Mouse (Mus musculus) R1 (cell line): ENCODE measurements around the gene Pxylp1.
A peak's percentile ranks its signal among the peaks of the same experiment; 100 is the strongest.

Experiments
- DNase-seq: peaks from one replicate; pipeline ENCODE4 v3.0.0-alpha.2; 2018; ENCODE audit warnings: low read depth, low spot score

Pxylp1 gene

DNA sequence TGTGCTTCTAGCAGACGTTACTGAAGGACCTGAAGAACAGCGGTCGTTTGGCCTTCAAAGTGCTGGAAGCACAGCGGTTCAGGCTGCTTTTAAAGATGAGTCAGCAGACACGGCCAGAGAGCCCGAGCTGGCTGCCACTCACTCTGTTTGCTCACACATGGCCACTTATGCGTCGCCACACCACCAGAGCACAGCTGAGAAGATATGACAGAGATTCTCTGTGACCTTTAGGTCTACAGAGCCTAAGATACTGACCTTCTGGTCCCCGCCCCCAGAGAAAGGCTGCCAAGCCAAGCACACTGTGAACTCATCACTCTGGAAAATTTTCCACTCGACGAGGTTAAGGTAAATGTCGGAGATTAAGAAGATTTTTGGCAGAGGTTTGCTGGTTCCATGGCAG lies 68.4 kb downstream of the Pxylp1 start:
- DNase-seq, result peak; percentile 30

DNA sequence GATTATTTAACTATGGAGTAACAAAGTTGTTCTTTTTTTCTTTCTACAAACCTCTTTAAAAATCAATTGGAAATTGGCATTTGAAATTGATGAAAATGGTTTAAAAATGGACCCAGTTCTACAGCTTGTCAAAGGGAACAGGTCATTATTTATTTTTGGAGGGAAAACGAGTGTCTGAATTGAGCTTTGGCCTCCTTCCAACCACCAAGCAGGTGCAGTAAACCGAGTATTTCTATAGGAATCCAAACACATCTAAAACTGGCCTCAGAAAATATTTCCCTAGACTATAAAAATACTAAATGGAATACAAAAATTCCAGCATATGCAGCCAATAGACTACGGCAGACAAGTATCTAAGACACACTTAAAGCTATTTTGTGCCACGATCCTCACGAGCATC lies 68.9 kb downstream of the Pxylp1 start:
- DNase-seq, result no peak

DNA sequence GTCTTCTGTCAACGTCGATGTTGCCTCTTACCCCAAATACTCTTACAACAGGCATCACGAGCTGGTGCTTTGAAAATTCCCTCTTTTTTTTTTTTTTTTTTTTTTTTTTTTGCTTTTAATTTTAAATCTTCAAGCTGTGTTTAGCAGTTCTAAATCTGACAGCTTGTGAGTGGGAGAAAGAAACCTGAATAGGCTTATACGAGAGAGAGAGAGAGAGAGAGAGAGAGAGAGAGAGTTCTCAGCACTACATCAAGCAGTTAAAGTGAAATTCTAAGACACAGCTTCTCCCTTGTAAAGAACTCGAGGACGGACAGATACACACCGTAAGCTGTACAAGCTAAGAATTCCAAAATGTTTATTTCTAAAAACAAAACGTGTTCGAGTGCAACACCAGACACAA lies 69.5 kb downstream of the Pxylp1 start:
- no peak for DNase-seq

DNA sequence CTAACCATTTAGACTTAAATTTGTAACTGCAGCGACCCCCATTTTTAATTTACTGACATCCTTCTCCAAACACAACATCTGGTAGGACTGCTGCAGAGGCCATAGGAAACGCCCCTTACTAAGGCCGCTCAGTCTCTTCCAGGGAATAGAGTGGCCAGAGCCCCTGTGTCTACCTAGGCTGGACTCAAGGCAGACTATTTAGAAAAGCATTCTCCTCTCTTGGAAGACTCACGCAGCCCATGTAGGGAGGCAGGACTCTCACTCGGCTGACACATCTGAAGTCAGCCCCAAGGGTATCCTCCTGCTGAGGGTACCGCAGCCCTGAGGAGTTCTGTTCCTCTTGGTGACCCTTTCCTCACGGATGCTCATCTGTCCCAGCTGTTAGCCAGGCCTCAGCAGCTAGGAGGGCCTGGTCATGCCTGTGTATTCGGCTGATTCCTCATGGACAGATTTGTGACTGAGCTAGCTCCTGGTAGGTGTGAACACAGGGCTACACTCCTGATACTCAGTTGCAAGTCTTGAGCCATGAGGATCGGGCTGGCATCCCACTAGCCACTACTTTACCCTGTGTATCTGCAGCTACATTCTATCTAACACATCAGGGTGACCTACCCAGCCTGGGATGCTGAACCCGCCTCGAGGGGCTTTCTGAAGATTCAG lies 73.5 kb downstream of the Pxylp1 start:
- no peak for DNase-seq

DNA sequence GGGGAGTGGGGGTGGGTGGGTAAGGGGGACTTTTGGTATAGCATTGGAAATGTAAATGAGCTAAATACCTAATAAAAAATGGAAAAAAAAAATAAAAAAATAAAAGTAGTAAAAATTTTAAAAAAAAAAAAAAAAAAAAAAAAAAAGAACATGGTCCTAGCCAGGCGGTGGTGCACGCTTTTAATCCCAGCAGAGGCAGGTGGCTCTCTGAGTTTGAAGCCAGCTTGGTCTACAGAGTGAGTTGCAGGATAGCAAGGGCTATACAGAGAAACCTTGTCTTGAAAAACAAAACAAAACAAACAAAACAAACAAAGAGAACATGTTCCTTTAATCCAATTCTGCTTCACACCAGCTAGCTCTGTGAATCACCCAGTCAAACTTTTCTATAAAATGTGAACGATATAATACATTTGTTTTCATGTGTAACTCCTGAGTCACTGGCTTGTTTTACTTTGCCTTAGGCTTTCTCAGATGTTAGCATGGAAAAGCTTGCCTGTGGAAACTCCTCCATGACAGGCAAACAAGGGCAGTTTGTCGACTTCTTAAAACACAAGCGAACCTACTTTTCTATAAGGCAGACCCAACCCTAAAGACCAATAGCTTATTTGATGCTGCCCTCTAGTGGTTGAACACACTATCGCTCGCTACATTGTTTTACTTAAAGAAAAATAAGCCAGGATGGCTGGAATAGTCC lies 74.2 kb downstream of the Pxylp1 start:
- DNase-seq, result peak; percentile 85

GRCm38 (mm10) chr9:96811996-96812395 lies 80.5 kb downstream of the Pxylp1 start:
- DNase-seq, result no peak

DNA sequence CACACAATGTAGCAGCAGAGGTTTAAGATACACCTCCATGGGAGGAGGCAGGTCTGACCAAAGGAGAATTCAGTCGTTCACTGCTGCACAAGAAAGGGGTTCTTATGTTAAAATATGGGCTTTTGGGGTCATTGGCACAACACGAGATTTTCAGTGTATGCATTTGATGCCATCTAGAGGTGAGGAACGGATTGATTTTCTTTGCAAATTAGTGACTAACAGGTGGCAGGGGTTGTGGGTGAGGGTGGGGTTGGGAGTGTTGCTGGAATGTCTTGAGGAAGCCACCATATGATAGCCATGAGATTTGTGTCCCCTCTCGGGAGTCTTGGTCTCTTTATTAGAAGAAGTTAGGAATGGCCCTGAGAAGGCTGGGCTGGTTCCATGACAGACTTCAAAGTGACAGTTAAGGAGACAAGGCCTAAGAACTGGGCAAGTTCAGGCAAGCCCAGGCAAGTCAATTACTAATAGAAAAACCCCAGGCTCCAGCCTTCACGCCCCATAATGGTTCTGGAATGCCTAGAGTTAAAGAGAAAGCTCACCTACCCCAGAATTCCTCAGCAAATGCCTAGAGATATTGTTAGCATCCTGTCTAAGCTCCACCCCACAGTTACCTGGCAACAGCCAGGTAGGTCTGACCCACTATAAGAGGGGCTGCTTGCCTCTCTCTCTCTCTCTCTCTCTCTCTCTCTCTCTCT lies 92.2 kb downstream of the Pxylp1 start:
- peak; percentile 86 for DNase-seq

DNA sequence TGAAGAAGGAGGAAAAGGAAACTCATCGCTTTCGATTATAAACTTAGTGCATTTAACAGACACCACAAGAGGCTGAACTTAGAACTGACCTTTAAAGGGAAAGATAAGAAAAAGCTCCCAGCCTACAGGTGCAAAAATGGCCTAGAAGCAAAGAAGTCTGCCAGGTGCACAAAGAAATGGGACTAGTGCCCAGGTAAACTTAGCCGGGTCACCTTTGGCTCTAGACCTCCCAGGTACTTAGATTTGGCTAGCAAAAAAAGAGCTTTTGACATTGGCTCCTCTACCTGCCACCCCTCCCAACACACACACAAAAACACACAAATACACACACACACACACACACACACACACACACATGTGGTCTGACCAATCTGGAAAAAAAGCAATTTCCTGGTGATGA lies 95.2 kb downstream of the Pxylp1 start:
- no peak for DNase-seq

DNA sequence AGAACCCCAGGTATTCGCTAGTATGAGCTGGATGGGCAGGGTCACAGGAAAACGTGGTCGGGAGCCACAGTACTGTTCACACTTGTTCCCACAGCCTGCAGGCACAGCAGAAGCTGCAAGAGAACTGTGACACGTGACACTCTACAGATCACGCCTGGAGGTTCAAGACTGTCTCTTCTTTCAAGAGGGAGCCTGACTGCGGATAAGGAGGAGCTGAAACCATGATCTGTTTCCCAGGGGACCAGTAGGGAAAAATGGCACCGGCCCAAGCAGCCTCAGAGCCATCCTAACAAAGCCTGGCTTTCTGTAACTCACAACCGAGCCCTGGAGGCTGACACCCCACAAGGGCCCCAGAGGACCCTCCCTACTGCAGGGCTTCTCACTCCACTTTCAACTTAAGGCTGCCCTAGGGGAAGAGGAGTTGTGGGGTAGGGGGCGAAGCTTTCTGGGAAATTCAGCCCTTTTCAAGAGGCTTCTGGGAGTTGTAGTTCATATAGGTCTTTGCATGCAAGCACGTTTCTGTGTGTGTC lies 97.0 kb downstream of the Pxylp1 start:
- peak; percentile 81 for DNase-seq

GRCm38 (mm10) chr9:96794601-96795000 lies 97.9 kb downstream of the Pxylp1 start:
- DNase-seq, result no peak

GRCm38 (mm10) chr9:96792543-96792942 lies 99.9 kb downstream of the Pxylp1 start:
- DNase-seq, result no peak

DNA sequence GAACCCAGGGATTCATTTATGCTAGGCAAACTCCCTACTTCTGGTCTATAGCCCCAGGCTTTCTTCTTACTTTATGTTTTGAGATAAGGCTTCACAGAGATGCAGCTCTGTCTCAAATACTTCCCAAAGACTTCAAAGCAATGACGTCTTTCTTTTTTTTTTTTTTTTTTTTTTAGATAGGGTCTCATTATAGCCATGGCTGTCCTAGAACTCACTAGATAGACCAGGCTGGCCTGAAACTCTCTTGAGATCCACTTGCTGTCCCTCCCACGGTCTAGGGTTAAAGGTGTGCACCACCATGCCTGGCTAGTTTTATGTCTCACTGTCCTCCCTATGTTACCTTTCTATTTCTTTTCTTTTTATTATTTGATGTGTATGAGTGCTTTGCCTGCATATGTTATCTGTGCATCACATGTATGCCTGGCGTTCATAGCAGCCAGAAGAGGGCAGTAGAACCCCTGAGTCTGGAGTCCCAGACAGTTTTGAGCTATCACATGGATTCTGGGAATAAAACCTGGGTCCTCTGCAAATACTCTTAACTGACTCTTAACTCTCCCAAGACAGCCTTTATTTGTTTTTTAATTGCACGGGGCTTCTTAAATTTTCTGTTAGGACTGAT lies 102.0 kb downstream of the Pxylp1 start:
- peak; percentile 85 for DNase-seq

- DNase-seq, result no peak
Measured at GRCm38 (mm10) chr9:96789906-96790305, 102.6 kb downstream of the Pxylp1 start.

DNA sequence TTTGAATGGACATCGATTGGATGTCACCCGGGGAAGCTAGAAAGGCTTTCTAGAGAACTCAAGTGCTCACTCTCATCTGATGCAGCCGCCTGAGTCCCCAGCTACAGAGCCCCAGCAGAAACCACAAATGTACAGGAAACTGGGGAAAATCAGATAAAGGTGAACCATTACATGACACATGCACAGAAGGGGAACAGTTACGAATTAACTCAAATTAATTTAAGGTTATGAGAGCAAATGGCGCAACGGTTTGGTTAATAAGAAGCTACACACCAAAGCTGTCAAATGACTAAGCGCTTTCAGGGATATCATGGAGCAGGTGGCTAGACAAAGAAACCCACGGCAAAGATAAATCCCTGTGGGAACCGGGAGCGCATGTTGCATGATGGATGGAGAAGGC lies 104.7 kb downstream of the Pxylp1 start:
- no peak for DNase-seq

GRCm38 (mm10) chr9:96785871-96786342 lies 106.6 kb downstream of the Pxylp1 start:
- no peak for DNase-seq

GRCm38 (mm10) chr9:96785187-96785586 lies 107.3 kb downstream of the Pxylp1 start:
- no peak for DNase-seq

GRCm38 (mm10) chr9:96783667-96784066 lies 108.8 kb downstream of the Pxylp1 start:
- DNase-seq, result no peak

GRCm38 (mm10) chr9:96783258-96783657 lies 109.2 kb downstream of the Pxylp1 start:
- no peak for DNase-seq

- no peak for DNase-seq
Measured at GRCm38 (mm10) chr9:96782062-96782461, 110.4 kb downstream of the Pxylp1 start.
